Mouse (Mus musculus) left cerebral cortex, postnatal 10 days (tissue): ENCODE data around the gene Nkapd1. TPM values are rescaled to one million over a fixed set of nuclear protein-coding genes. Genes with fewer than 3 reads are reported as not detected.
"Not testable (repeated sequence)": the region's sequence is repeated elsewhere in the genome, so short reads cannot be mapped to it uniquely, and the experiment has no call there.

Experiments used
- DNase-seq, 2 experiments: peaks; one replicate each; pipeline ENCODE4 v3.0.0; 2021 to 2022; ENCODE audit warnings: low spot score in 2 of 2, mixed read lengths in 1 of 2; ENCODE audit errors: extremely low spot score in 1 of 2
- intact Hi-C: fragments of 180-260 bp; cut with DNase I; formaldehyde crosslinking; loops from one replicate; pipeline ENCODE4 v1.15.1; 2025
- total RNA-seq, 2 experiments: library from RNA; stranded (reverse); gene quantifications; 2 replicates each; pipeline ENCODE4 v1.2.3; 2021

Nkapd1 gene
- total RNA-seq = 10 to 100 TPM; 28.9 to 30.3 TPM

DNA sequence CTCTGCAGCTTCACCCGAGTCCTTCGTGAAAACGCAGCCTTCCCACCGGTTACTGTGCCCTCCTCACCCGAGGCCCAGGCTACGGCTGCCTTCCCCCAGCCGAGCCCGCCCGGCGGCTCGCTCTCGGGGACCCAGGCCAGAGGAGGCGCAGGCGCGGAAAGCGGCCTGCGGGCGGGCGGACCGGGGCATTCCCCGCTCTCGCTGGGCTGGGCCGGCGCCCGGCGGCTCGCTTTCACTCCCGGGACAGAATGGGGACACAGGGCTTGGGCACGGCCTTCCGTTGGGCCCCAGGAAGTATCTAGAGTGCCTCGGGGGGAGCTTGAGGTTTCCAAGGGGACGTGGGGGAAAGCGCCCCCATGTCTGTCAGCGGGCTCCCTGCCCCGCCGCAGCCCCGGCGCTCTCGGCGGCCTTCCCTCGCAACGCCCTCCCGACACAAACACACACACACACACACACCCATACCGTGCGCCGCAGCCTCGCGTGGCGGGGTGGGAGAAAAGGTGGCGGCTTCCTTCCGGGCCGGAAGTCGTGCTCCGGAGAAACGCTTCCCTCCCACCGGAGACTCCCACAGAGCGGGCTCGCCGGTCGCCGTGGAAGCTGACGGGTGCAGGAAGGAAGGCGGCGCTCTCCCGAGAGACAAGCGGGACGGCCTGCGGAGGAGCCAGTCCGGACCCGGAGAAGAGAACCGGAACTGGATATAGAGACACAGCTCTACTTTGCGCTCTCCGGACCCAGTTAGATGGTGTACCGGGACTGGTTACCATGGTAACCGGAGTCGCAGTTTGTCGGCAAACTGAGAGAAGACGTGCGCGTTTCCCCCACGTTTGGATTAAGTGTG is at the start of gene Nkapd1, which contains the start of gene Pih1d2:
Gene Nkapd1, minus strand, starts transcription at position 699 of the 838 bp plus-strand sequence.
Gene Pih1d2, plus strand, starts transcription at position 556 of the 838 bp plus-strand sequence.
- intact Hi-C loops = no loop called here
- peak; percentile 88 to 91 for DNase-seq

GRCm38 (mm10) chr9:50666442-50666841 is 49.2 kb upstream of the Nkapd1 start:
- intact Hi-C loops = no loop called here
- no peak for DNase-seq

DNA sequence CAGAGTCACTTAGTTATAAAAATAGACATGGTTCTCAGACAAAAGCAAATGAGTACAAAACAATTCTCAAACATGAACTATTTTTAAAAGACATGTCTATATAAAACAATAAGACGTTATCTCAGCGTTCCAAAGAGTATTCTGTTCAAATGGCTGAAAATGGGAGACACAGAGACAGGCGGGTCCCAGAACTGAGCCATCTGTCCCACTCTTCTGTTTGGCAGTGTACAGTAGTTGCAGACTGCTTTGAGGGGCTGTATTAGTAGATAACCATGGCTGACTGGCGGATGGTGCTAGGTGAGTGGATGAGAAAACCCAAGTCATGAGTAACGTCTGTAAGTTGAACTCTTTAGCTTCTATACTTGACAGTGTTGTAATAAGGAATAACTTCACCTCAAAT is 47.6 kb upstream of the Nkapd1 start:
- DNase-seq = no peak
- intact Hi-C loops = no loop called here

DNA sequence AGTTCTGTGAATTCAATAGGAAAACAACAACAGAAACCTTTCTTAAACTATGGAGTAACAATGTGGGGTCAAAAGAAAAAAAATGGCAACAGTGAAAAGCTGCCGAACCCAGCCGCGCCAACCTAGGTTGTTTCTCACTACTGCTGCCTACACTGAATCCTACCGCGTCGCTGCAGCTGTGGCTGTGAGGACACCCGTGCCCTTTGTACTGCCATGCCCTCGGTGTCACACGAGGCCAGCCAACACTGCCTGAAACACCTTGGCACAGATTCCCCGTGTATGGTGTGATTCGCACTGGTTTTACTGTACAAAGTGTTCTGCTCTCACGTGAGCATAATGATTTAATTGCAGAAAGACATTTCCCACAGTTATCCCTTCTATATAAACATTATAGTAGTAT is 43.2 kb upstream of the Nkapd1 start:
- peak in 1 of 2 experiments; percentile 44 for DNase-seq
- intact Hi-C loops = no loop called here

DNA sequence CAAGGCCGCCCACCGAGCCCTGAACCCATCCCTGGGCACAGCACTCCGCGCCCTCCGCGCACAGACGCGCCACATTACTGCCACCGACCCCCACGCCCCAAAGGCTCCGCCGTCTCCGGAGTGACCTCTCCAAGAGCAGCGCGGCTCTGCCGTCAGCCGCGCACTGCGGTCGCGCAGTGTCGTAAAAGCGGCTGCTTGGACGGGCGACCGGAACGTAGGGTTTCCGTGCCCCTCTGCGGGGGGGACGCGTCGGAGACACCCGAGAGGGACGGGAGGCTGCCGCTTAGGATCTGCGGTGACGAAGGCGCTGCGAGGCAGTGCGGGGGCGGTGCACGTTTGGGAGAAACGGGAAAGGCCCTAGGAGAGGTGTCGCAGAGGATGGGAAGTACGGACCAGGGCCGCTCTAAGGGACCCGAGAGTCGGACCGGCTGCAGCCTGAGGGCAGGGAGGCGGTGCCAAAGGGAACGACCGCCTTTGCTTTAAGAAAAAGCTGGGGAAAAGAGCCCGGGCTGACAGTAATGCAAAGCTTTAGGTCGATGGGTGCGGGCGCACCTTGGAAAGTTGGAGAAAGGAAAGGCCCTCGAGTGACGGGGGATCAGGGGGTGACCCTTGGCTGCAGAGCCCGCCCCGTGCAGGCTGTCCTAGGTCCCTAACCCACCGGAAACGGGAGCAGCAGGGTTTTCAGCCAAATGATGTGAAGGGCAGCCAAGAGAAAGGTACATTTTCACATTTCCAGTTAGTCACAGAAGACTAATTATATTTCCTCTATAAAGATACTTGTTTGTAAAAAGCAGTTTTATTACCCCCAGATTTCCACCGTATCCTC is 42.3 kb upstream of the Nkapd1 start, which contains the start of gene Dlat:
Gene Dlat, minus strand, starts transcription at position 389 of the 826 bp plus-strand sequence.
- intact Hi-C loops = loop anchor here (5.0 kb wide), 1 partner anchor 33 kb away; no protein-coding TSS in a partner anchor
- peak; percentile 83 to 92 for DNase-seq

DNA sequence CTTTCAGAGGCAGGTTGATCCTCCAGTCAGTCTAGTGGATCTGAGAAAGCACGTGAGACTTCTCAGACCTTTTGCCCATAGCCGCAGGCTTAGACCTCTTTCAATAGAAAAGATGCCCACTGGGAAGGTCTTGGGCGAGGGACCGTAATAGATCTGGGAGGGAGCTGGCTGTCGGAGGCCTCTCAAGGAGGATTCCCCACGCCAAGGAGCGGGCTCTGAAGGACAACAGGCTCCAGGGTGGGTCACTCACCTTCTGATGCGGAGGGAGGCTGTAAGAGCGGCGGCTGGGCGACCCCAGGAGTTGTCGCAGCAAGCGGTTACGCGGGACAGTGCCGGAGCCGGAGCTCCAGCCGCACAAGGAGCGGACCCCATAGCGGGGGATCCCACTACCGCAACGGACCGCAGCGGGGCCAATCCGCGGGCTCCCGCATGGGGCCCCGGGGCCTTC is 41.7 kb upstream of the Nkapd1 start:
- intact Hi-C loops = loop anchor here (5.0 kb wide), 1 partner anchor 33 kb away; no protein-coding TSS in a partner anchor
- no peak for DNase-seq

- intact Hi-C loops = loop anchor here (5.0 kb wide), 1 partner anchor 34 kb away; no protein-coding TSS in a partner anchor
- DNase-seq = no peak
Observed at GRCm38 (mm10) chr9:50658391-50658790, 41.1 kb upstream of the Nkapd1 start.

- intact Hi-C loops = no loop called here
- DNase-seq = no peak
Observed at GRCm38 (mm10) chr9:50650503-50650902, 33.2 kb upstream of the Nkapd1 start.

DNA sequence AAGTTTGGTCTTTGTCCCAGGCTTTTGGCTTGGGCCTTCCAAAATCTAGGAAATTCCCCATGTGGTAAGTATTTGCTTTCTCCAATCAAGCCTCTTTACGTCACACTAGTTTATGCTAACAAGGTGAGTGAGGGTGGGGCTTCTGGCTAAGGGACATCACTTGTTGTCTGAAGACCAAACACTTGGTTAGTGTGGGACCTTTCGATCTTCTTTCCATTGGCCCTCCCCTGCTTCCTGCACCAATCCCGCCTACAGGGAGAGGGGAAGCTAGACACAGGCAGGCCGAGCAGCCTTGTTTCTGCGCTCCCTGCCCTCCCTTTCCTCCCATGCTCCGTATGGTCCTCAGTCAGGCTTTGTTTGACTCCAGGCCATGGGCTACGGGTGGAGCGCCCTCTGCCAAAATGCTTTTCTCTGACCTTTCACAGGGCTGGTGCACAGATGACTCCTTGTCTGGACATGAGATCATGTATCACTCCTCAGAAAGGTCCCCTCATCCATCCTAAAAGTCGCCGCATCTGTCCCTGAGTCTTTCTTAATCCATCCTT is 29.6 kb upstream of the Nkapd1 start:
- no peak for DNase-seq
- intact Hi-C loops = loop anchor here (5.0 kb wide), 1 partner anchor 35 kb away; no protein-coding TSS in a partner anchor

DNA sequence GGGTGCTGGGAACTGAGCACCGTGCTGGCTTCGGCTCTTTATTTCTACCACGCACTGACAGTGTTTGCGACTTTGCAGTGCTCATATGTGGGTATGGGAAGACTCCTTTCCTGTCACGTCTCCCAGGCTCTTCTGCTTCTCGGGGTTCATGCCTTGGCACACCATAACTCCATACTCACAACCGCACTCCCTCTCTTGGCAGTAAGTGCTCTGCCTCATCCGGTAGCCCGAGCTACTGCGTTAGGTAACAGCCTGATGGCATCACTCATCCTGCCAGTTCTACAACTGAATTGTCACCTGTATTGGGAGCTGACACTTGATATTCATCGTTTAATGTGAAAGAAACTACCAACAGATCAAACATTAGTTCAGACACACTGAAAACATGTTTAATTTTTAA is 17.0 kb upstream of the Nkapd1 start:
- intact Hi-C loops = no loop called here
- DNase-seq = no peak

DNA sequence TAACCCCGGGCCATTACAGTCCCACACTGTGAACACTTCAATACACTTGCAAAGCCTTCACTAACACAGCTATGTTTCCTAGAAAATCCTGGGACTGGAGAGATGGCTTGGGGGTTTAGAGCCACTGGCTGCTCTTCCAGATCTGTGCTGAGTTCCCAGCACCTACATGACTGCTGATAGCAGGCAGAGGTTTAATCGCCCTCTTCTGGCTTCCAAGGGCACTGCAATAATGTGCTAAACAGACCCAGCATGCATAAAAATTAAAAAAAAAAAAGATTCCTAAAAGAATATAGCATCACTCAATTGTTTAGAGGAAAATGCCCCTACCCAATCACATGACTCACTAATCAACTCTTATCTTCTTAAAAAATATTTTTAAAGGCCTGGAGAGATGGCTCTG is 15.8 kb upstream of the Nkapd1 start:
- DNase-seq = no peak
- intact Hi-C loops = no loop called here

DNA sequence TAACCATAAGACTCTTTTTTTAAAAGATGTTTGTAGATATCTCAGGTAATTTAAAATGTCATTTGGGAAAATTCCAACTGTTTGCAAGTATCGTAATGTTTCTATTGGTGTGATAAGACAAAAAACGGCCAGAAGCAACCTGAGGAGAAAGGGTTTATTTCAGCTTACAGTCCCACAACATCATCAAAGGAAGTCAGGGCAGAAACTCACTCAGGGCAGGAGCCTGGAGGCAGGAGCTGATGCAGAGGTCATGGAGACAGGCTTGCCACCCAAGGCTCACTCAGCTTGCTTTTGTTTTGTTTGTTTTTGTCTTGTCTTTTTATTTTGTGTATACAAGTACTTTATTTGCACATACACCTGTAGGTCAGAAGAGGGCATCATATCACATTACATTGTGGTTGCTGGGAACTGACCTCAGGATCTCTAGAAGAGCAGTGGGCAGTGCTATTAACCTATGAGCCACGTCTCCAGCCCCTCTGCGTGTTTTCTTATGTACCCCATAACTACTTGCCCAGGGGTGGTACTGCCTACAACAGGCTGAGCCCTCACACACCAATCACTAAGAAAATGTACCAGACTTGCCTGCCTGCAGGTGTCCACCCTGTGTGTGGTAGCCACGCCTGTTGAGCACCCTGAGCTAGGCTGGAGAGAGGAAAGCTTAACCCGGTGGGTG is 14.9 kb upstream of the Nkapd1 start:
- intact Hi-C loops = no loop called here

GRCm38 (mm10) chr9:50630903-50631302 is 13.6 kb upstream of the Nkapd1 start:
- intact Hi-C loops, DNase-seq: not testable (repeated sequence)

More for the DNA sequence above, 14.9 kb upstream of the Nkapd1 start:
- DNase-seq = no peak

- intact Hi-C loops = no loop called here
- DNase-seq = no peak
Observed at GRCm38 (mm10) chr9:50617794-50618330, 598 bp upstream of the Nkapd1 start.

DNA sequence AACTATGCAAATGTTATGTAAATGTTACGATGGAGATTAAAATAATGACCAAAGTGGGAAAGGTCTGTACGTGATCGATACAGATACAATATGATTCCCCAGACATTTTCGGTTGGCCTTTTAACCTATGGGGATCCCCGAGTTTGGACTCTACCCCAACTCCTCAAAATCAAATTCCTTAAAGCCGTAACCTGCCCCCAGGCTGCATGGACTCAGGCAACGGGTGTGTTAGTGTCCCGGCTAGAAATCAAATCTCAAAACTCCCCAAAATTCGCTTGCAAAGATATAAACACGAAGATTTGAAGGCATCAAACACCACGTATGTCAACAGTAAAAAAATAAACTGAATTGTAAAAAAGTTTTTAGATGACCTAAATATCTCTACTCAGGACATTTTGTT is 1.1 kb downstream of the Nkapd1 start:
- DNase-seq = no peak
- intact Hi-C loops = no loop called here

DNA sequence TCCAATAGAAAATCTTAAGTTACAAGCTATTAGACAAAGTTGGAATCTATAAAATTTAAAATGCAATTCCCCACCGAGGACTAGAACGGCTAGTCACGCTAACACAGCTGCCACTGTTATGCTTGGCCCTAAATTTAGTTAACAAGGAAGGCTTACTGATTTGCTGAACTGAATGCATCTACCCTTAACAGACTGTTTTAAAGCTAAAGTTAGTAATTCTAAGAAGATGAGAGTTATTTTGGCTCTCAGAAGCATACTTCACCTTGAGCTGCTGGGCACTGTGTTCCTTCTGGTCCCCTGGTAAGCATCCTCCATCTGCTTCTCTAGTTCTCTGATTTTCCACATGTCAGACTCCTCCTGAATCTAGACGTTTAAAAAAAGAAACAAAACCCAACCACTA is 5.1 kb downstream of the Nkapd1 start:
- DNase-seq = no peak
- intact Hi-C loops = loop anchor here (5.0 kb wide), 1 partner anchor 35 kb away; no protein-coding TSS in a partner anchor

DNA sequence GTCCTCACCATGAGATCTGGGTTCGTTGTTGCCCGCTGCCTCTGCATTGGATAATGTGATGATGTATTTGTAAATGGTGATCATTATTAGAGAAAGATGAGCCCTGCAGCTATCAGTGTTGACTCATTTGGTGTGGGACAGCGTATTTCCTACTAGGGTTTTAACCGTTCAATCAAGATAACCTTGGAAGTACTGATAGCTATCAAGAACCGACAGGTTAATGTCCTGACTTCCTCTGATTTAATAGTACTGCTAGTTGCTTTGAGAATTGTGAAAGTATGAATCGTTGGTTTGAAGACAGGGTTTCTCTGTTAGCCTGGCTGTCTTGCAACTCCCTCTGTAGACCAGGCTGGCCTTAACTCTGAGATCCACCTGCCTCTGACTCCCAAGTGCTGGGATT is 12.9 kb downstream of the Nkapd1 start:
- DNase-seq = no peak
- intact Hi-C loops = no loop called here

DNA sequence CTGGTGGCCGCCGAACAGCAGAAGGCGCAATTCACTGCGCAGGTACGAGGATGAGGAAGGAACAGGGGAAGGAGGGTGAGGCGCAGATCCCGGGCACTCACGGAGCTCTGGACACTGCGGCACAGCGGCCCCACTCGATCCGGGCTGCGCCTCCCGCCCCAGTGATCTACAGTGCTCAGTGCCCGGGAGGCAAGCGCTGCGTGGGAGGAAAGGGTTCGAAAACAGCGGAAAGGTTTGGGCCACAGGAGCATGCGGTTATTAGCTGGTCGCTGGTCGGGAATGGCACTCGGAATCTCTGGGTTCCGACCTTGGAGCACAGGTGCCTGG is 13.3 kb downstream of the Nkapd1 start:
- intact Hi-C loops = no loop called here
- no peak for DNase-seq
